Mouse (Mus musculus) liver, embryonic 15.5 days (tissue): ENCODE results near the gene Dcp1a. TPM values are rescaled to one million over a fixed set of nuclear protein-coding genes. Genes with fewer than 3 reads are reported as not detected.
A peak's percentile ranks its signal among the peaks of the same experiment; 100 is the strongest.

Experiments
- ATAC-seq: fragments of 200-750 bp; cut with Nextera tagmentation; 2 replicates; pipeline ENCODE4 v1.8.0; 2017; ENCODE audit warnings: moderate number of reproducible peaks, mild to moderate bottlenecking, moderate library complexity; ENCODE audit not compliant: insufficient read depth
- H3K27ac ChIP-seq: fragments of 300-500 bp; sonication (generic); replicated peaks from 2 replicates; pipeline ENCODE4 v1.5.1; 2015; ENCODE audit warnings: mild to moderate bottlenecking, inconsistent platforms
- H3K27me3 ChIP-seq: fragments of 300-500 bp; sonication (generic); 2 replicates; pipeline ENCODE4 v1.6.1; 2015; ENCODE audit warnings: mild to moderate bottlenecking, inconsistent platforms
- H3K36me3 ChIP-seq: fragments of 300-500 bp; sonication (generic); replicated peaks from 2 replicates; pipeline ENCODE4 v1.6.1; 2015; ENCODE audit warnings: moderate library complexity, mild to moderate bottlenecking, inconsistent platforms
- H3K4me1 ChIP-seq: fragments of 300-500 bp; sonication (generic); replicated peaks from 2 replicates; pipeline ENCODE4 v1.6.1; 2015; ENCODE audit warnings: inconsistent platforms
- H3K4me2 ChIP-seq: fragments of 300-500 bp; sonication (generic); 2 replicates; pipeline ENCODE4 v1.6.1; 2015; ENCODE audit warnings: moderate library complexity, mild to moderate bottlenecking, inconsistent platforms
- H3K4me3 ChIP-seq: fragments of 300-500 bp; sonication (generic); replicated peaks from 2 replicates; pipeline ENCODE4 v1.5.1; 2015; ENCODE audit warnings: mild to moderate bottlenecking, inconsistent platforms
- H3K9ac ChIP-seq: fragments of 300-500 bp; sonication (generic); 2 replicates; pipeline ENCODE4 v1.6.1; 2015; ENCODE audit warnings: moderate library complexity, mild to moderate bottlenecking, inconsistent platforms
- H3K9me3 ChIP-seq: fragments of 300-500 bp; sonication (generic); replicated peaks from 2 replicates; pipeline ENCODE4 v1.6.1; 2016; ENCODE audit warnings: inconsistent platforms
- WGBS: fragments of 180-500 bp; shearing (Covaris S2); methylation state at CpG from one replicate; pipeline ENCODE4 v1.1.7; 2015; ENCODE audit warnings: mixed read lengths; ENCODE audit not compliant: insufficient replicate concordance; 5-methylcytosine and 5-hydroxymethylcytosine counted together
- polyA plus RNA-seq: library from polyadenylated mRNA; unstranded; fragments of >200 nt; fragmentation: Nextera tagmentation; extraction: Ambion mirVana; gene quantifications from 2 replicates; pipeline ENCODE4 v1.2.1, GENCODE M21; 2015

The Dcp1a gene
- polyA plus RNA-seq, 1 experiment from 2014 or later = 7.7 TPM

GRCm38 (mm10) chr14:30463312-30463711, 16.0 kb upstream of the Dcp1a start:
- ATAC-seq = no peak

GRCm38 (mm10) chr14:30473605-30474004, 5.7 kb upstream of the Dcp1a start:
- H3K27ac ChIP-seq = no peak overlapping the region
- no peak overlapping the region for H3K9ac ChIP-seq
- no peak overlapping the region for H3K4me2 ChIP-seq
- H3K4me3 ChIP-seq = no peak overlapping the region
- H3K27me3 ChIP-seq = peaks cover 19% of the 10 kb centered on the region
- 56% methylated on average over 5 of the region's 5 CpGs for WGBS
- no peaks in the 10 kb centered on the region for H3K36me3 ChIP-seq
- no peak for ATAC-seq
- no peaks in the 10 kb centered on the region for H3K9me3 ChIP-seq
- no peaks in the 10 kb centered on the region for H3K4me1 ChIP-seq

More at GRCm38 (mm10) chr14:30463312-30463711, 16.0 kb upstream of the Dcp1a start:
- no peak overlapping the region for H3K4me3 ChIP-seq
- H3K9ac ChIP-seq = no peak overlapping the region
- no peaks in the 10 kb centered on the region for H3K27me3 ChIP-seq
- 61% methylated on average over 4 of the region's 4 CpGs for whole genome bisulfite sequencing
- no peak overlapping the region for H3K4me2 ChIP-seq
- no peaks in the 10 kb centered on the region for H3K4me1 ChIP-seq
- H3K36me3 ChIP-seq = no peaks in the 10 kb centered on the region
- no peak overlapping the region for H3K27ac ChIP-seq
- no peaks in the 10 kb centered on the region for H3K9me3 ChIP-seq

GRCm38 (mm10) chr14:30474416-30474815, 4.9 kb upstream of the Dcp1a start:
- no peaks in the 10 kb centered on the region for H3K36me3 ChIP-seq
- no peak for ATAC-seq
- H3K4me3 ChIP-seq = no peak overlapping the region
- peaks cover 5% of the 10 kb centered on the region; the same call in 1 of the 2 replicates for H3K4me1 ChIP-seq
- H3K9ac ChIP-seq = no peak overlapping the region
- H3K27ac ChIP-seq = no peak overlapping the region
- no peak overlapping the region for H3K4me2 ChIP-seq
- 66% methylated on average over 6 of the region's 6 CpGs for WGBS
- peaks cover 19% of the 10 kb centered on the region for H3K27me3 ChIP-seq
- no peaks in the 10 kb centered on the region for H3K9me3 ChIP-seq

GRCm38 (mm10) chr14:30491342-30491741, 12.0 kb downstream of the Dcp1a start, which contains the start of gene Cacna1d:
Cacna1d (minus strand) TSS chr14:30491455.
- WGBS = 59% methylated on average over 9 of the region's 9 CpGs
- Histone ChIP-seq H3K4me2 (no peak within 1 kb of the TSS), H3K4me3 (no peak within 1 kb of the TSS), H3K9me3 (no peaks in the 10 kb centered on the region), H3K36me3 (peaks cover 62% of the 10 kb centered on the region), H3K27me3 (no peaks in the 10 kb centered on the region), H3K4me1 (0 out of 2 replicates have a peak, but pooled peaks cover 10% of the 10 kb centered on the region), H3K27ac (no peak within 1 kb of the TSS), H3K9ac (no peak within 1 kb of the TSS)
- no peak for ATAC-seq

- Histone ChIP-seq H3K27me3 (no peaks in the 10 kb centered on the region), H3K4me2 (no peak overlapping the region), H3K27ac (no peak overlapping the region), H3K9ac (no peak overlapping the region), H3K4me3 (no peak overlapping the region), H3K36me3 (peaks cover 57% of the 10 kb centered on the region), H3K9me3 (no peaks in the 10 kb centered on the region), H3K4me1 (0 out of 2 replicates have a peak, but pooled peaks cover 10% of the 10 kb centered on the region)
- WGBS = 27% methylated on average over 1 of the region's 1 CpGs
- ATAC-seq = no peak
These were observed 13.9 kb downstream of the Dcp1a start for GRCm38 (mm10) chr14:30493276-30493675.

GRCm38 (mm10) chr14:30494998-30495397, 15.7 kb downstream of the Dcp1a start:
- Histone ChIP-seq H3K4me2 (no peak overlapping the region), H3K4me1 (0 out of 2 replicates have a peak, but pooled peaks cover 10% of the 10 kb centered on the region), H3K9ac (no peak overlapping the region), H3K4me3 (no peak overlapping the region), H3K27ac (no peak overlapping the region), H3K9me3 (no peaks in the 10 kb centered on the region), H3K27me3 (no peaks in the 10 kb centered on the region), H3K36me3 (peaks cover 55% of the 10 kb centered on the region)
- 54% methylated on average over 6 of the region's 6 CpGs for WGBS
- no peak for ATAC-seq

- Histone ChIP-seq H3K9me3 (no peaks in the 10 kb centered on the region), H3K27me3 (no peaks in the 10 kb centered on the region), H3K4me2 (no peak overlapping the region), H3K36me3 (peaks cover 44% of the 10 kb centered on the region), H3K4me3 (no peak overlapping the region), H3K4me1 (0 out of 2 replicates have a peak, but pooled peaks cover 1% of the 10 kb centered on the region), H3K9ac (no peak overlapping the region), H3K27ac (no peak overlapping the region)
- WGBS = 73% methylated on average over 2 of the region's 2 CpGs
- no peak for ATAC-seq
These were observed 18.9 kb downstream of the Dcp1a start for GRCm38 (mm10) chr14:30498202-30498601.

GRCm38 (mm10) chr14:30504990-30505389, 25.7 kb downstream of the Dcp1a start:
- Histone ChIP-seq H3K9ac (no peak overlapping the region), H3K27me3 (no peaks in the 10 kb centered on the region), H3K4me1 (no peaks in the 10 kb centered on the region), H3K27ac (no peak overlapping the region), H3K9me3 (no peaks in the 10 kb centered on the region), H3K36me3 (peaks cover 60% of the 10 kb centered on the region), H3K4me3 (no peak overlapping the region), H3K4me2 (no peak overlapping the region)
- 82% methylated on average over 5 of the region's 5 CpGs for WGBS
- no peak for ATAC-seq

- no peaks in the 10 kb centered on the region for H3K9me3 ChIP-seq
- no peak overlapping the region for H3K9ac ChIP-seq
- ATAC-seq = no peak
- H3K4me1 ChIP-seq = no peaks in the 10 kb centered on the region
- peaks cover 75% of the 10 kb centered on the region for H3K36me3 ChIP-seq
- WGBS = 87% methylated on average over 6 of the region's 6 CpGs
- H3K4me3 ChIP-seq = no peak overlapping the region
- H3K4me2 ChIP-seq = no peak overlapping the region
- no peaks in the 10 kb centered on the region for H3K27me3 ChIP-seq
- H3K27ac ChIP-seq = no peak overlapping the region
These were observed 31.0 kb downstream of the Dcp1a start for GRCm38 (mm10) chr14:30510214-30510763.

- H3K27ac ChIP-seq = no peak overlapping the region
- H3K9ac ChIP-seq = no peak overlapping the region
- 63% methylated on average over 5 of the region's 5 CpGs for WGBS
- peaks cover 69% of the 10 kb centered on the region for H3K36me3 ChIP-seq
- H3K4me1 ChIP-seq = peaks cover 10% of the 10 kb centered on the region
- no peak for ATAC-seq
- H3K4me2 ChIP-seq = no peak overlapping the region
- H3K4me3 ChIP-seq = no peak overlapping the region
- no peaks in the 10 kb centered on the region for H3K9me3 ChIP-seq
- no peaks in the 10 kb centered on the region for H3K27me3 ChIP-seq
These were observed 33.6 kb downstream of the Dcp1a start for GRCm38 (mm10) chr14:30512896-30513295.

GRCm38 (mm10) chr14:30515931-30516723, 36.8 kb downstream of the Dcp1a start:
- peaks cover 83% of the 10 kb centered on the region for H3K36me3 ChIP-seq
- 68% methylated on average over 13 of the region's 13 CpGs for WGBS
- H3K4me2 ChIP-seq = no peak overlapping the region
- peaks cover 10% of the 10 kb centered on the region for H3K4me1 ChIP-seq
- ATAC-seq = peak; percentile 69
- no peaks in the 10 kb centered on the region for H3K9me3 ChIP-seq
- no peak overlapping the region for H3K27ac ChIP-seq
- H3K27me3 ChIP-seq = no peaks in the 10 kb centered on the region
- no peak overlapping the region for H3K4me3 ChIP-seq
- no peak overlapping the region for H3K9ac ChIP-seq
